Mouse (Mus musculus): ENCODE results near the gene Asic3.

GRCm38 (mm10) chr5:24426556-24427284 lies 13.5 kb downstream of the Asic3 start:
- TF ChIP-seq TAL1 (IDR thresholded peaks at IDR 0.05; ENCODE audit: low read length) (no peak), GATA1 (IDR thresholded peaks at IDR 0.05; ENCODE audit: low read length) (no peak)

Measured in erythroblast, embryonic 14.5 days (primary cell).